Mouse (Mus musculus): Measurements from ENCODE around the gene Lbr. TPM values are rescaled to one million over a fixed set of nuclear protein-coding genes. Genes with fewer than 3 reads are reported as not detected.

Gene Lbr
- 86.3 and 97.1 TPM in 2 replicates for polyA plus RNA-seq (2012; ENCODE audit: low replicate concordance)

GRCm38 (mm10) chr1:181842781-181843180, at the start of gene Lbr:
TSS of gene Lbr (minus strand) at chr1:181843046.

Other genes with a start within 250 kb of the Lbr start
- 1.9 and 3.6 TPM in 2 replicates for gene Enah, start 176.9 kb upstream of the Lbr start, polyA plus RNA-seq (2012; ENCODE audit: low replicate concordance)